Mouse (Mus musculus) CH12.LX (cell line): ENCODE results near the gene Meioc.

Experiments
- CHD1 ChIP-seq: IDR thresholded peaks from 2 replicates; pipeline ENCODE4 v1.6.1; 2012; ENCODE audit warnings: low read depth, low read length, improper control_type of control experiment, inconsistent platforms
- CTCF ChIP-seq, 2 experiments: IDR thresholded peaks in 1 of 2; conservative IDR thresholded peaks in 1 of 2; 2 replicates each; pipeline ENCODE4 v1.5.1; 2011 to 2012; ENCODE audit warnings: low read depth in 2 of 2, low read length in 2 of 2, improper control_type of control experiment in 1 of 2, inconsistent platforms in 1 of 2, mild to moderate bottlenecking in 1 of 2, moderate library complexity in 1 of 2
- EP300 ChIP-seq: IDR thresholded peaks from 2 replicates; pipeline ENCODE4 v1.6.1; 2011; ENCODE audit warnings: low read length, improper control_type of control experiment
- ETS1 ChIP-seq: conservative IDR thresholded peaks from 2 replicates; pipeline ENCODE4 v1.6.1; 2012; ENCODE audit warnings: low read depth, mild to moderate bottlenecking, inconsistent platforms, low read length, improper control_type of control experiment, moderate library complexity
- MAFK ChIP-seq: IDR thresholded peaks from 2 replicates; pipeline ENCODE4 v1.6.1; 2011; ENCODE audit warnings: low read length, improper control_type of control experiment; ENCODE audit not compliant: insufficient replicate concordance
- MAX ChIP-seq: IDR thresholded peaks from 2 replicates; pipeline ENCODE4 v1.6.1; 2011; ENCODE audit warnings: low read length, improper control_type of control experiment
- POLR2A ChIP-seq: IDR thresholded peaks from 2 replicates; pipeline ENCODE4 v1.6.1; 2011; ENCODE audit warnings: low read depth, mild to moderate bottlenecking, improper control_type of control experiment, low read length
- RAD21 ChIP-seq: IDR thresholded peaks from 2 replicates; pipeline ENCODE4 v1.6.1; 2011; ENCODE audit warnings: low read depth, mild to moderate bottlenecking, low read length, improper control_type of control experiment, moderate library complexity
- TCF12 ChIP-seq: IDR thresholded peaks from 2 replicates; pipeline ENCODE4 v1.6.1; 2014; ENCODE audit warnings: low read depth, mild to moderate bottlenecking, inconsistent platforms, low read length, improper control_type of control experiment
- UBTF ChIP-seq: IDR thresholded peaks from 2 replicates; pipeline ENCODE4 v1.6.1; 2012; ENCODE audit warnings: low read depth, mild to moderate bottlenecking, inconsistent platforms, low read length, improper control_type of control experiment, moderate library complexity

DNA sequence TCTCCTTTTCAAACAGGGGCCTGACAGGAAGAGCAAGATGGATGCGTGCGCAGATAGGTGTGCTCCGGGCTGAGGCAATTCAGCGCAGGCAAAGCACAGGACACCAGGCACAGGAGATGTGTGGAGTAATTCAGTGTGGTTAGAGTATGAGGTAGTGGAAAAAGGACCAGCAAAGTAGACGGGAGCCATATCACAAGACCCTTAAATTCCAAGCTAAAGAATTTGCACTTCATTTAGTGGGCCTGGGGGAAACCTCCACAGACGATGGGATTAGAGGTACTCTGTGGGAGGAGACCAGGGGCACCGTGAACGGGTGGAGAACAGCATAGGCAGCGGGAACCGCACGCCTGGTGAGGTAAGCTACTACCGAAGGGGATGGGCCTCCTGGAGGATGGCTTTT lies 15.6 kb upstream of the Meioc start:
- TF ChIP-seq MAX: no peak
- no peak for TF ChIP-seq MAFK
- no peak for TF ChIP-seq CTCF (conservative IDR thresholded peaks at IDR 0.05 in 1 of 2, IDR thresholded peaks at IDR 0.05 in 1 of 2; ENCODE audit: low read depth in 2 of 2, low read length in 2 of 2)
- TF ChIP-seq CHD1: no peak
- TF ChIP-seq ETS1: no peak
- no peak for TF ChIP-seq RAD21
- TF ChIP-seq POLR2A: no peak
- TF ChIP-seq UBTF: no peak
- no peak for TF ChIP-seq TCF12
- TF ChIP-seq EP300: no peak
